Mouse (Mus musculus): Measurements from ENCODE around the gene Topbp1.

GRCm38 (mm10) chr9:103347045-103347444 is 42.0 kb downstream of the Topbp1 start:
- TF ChIP-seq GATA1 (IDR thresholded peaks at IDR 0.05; ENCODE audit: low read length) (no peak), TAL1 (IDR thresholded peaks at IDR 0.05; ENCODE audit: low read length) (no peak)

Data from erythroblast, embryonic 14.5 days (primary cell).